Mouse (Mus musculus): ENCODE data around the gene 2610301B20Rik.

- TF ChIP-seq CTCF (conservative IDR thresholded peaks at IDR 0.05; ENCODE audit: insufficient read depth, insufficient read length, low read depth, low read length) (no peak), POLR2A (IDR thresholded peaks at IDR 0.05; ENCODE audit: low read depth, low read length) (no peak)
These were observed 764 bp upstream of the 2610301B20Rik start for GRCm38 (mm10) chr4:10873549-10873919.
